Mouse (Mus musculus): Measurements from ENCODE around the gene Trim21. TPM values are rescaled to one million over a fixed set of nuclear protein-coding genes. Genes with fewer than 3 reads are reported as not detected.

Trim21 gene
- polyA plus RNA-seq (2015; fragmentation: Illumina TruSeq; extraction: RNeasy Lipid Tissue Mini Kit (QIAGEN cat#74804); ENCODE audit: insufficient read depth, low read depth, low replicate concordance): 3.7 TPM

DNA sequence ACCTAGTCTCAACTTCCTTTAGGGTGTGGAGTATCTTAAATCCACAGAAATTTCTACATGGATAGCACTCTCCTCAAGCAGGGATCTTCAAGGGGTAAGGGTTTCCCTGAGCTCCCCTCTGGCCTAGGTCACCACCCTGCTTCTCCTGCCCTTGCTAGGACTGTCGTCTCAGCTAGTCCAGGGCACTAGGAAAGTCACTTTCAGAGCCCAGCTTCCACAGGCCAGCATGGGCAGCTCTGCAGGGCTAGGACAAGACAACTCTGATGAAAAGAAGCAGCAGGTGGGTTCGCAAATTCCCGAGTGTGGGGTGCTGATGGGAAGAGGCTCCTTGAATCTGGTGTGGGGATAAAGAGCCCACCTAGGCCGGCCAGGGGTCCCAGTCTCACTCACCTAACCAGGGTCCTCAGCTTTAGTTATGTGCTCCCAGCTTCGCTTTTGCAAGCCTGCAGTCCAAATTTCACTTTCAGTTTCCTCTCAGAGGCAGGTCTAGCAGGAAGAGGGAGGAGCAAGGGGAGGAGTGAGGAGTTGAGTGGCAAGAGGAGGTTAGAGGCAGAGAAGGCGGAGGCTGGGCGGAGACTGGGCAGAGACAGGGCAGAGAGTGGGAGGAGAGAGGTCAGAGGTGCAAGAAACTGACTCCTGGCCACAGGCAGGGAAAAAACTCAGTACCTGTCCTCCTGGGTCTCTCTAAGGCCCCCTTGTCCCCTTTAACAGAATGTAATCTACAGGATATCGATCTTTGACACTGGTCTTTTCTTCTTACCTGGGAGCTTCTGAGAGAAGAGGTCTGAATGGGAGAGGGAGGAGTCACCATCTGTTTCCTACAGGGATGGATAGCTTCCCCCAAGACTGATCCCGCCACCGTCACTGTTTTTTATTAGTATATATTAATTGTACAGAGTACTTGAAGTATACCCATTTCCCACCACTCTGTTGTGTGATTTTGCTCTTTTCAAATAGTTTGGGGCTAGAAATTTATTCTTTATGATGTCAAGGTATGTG lies at the start of gene Trim21:
Gene Trim21, minus strand, starts transcription at position 488 of the 999 bp plus-strand sequence.

DNA sequence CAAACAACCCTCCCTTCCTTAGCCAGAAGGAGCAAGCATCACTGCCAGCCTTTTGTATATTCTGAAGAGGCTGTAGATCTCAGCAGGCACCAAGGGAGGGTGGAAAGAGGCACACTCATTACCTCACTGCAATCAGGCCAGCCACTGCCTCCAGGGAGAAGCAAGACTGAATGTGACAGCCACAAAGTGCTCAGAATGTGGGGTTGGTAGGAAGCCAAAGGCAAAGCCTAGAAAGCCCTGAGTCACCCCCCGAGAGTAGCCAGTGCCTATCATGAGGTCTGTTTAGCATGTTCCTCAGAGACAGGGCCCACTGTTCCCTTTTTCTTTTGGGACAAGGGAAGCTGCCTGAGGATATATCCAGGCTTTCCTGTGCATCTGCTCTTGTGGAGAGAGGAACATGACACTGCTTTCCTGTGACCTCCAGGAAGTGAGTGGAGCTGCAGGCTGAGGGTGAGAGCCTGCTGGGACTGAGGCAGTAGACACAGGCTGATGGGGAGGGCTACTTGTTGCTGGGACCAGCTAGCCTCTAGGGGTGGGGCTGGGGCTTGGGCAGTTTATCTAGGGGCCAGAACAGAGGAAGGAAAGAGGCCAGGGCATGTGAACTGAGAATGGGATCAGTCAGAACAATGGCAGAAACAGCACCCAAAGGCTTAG lies 32.2 kb upstream of the Trim21 start, which contains the start of gene Olfr552:
Gene Olfr552, plus strand, starts transcription at position 393 of the 654 bp plus-strand sequence.

DNA sequence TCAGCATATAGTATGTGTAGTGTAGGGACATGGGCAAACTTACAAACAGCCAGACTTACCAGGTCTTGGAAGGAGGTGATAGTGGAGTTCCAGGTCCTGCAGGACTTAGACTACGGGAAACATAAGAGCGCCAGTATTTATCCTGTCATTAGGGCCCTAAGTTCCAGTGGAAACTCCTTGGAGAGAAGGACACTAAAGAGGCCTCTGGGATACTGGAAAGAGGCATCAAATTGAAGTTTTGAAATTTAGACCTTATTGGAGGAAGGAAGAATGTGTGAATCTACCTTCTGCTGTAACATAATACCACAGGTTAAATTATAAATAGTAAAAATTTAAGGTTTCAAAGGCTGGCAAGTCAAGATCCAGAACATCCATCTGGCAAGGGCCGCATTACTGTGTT lies 26.5 kb upstream of the Trim21 start, which contains the start of gene Olfr551:
Gene Olfr551, minus strand, starts transcription at position 101 of the 400 bp plus-strand sequence.

DNA sequence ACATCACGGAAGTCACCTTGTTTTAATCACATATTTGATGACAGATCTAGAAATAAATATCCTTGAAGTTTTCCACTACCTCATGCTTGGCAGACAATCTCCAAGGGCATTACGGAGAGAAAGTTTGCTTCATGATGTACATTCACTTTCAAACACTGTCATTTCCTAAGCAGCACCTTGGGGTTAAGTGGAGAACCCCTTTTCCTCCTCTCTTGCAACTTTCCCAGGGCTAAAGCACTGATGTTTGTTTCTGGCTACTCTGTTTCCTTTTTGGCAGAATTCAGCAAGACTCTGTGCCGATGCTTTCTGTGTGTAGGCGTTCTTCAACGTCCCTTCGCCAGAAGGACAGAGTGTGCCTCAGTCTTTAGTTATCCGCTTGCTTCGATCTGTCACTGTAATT lies 5.9 kb upstream of the Trim21 start, which contains the start of gene Olfr550:
Gene Olfr550, plus strand, starts transcription at position 301 of the 400 bp plus-strand sequence.

DNA sequence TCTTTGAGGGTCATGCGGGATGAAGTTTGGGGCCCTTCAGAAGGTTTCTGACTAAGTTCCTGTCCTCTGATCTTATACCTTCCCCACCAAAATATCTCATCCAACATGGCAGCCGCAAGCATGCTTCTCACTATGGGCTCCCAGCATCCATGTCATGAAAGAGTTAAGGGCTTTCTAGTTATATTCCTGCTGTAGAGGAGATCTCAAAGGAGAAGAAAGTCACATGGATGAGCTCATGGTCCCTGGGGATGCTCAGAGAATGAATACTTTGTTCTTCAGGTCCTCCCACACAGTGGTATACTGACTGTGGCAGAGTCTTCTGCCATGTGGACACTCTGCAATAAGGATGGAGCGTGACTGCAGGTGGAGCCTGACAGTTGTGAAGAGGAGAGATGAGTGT lies 15.7 kb downstream of the Trim21 start, which contains the start of gene Olfr549:
Gene Olfr549, plus strand, starts transcription at position 301 of the 400 bp plus-strand sequence.

DNA sequence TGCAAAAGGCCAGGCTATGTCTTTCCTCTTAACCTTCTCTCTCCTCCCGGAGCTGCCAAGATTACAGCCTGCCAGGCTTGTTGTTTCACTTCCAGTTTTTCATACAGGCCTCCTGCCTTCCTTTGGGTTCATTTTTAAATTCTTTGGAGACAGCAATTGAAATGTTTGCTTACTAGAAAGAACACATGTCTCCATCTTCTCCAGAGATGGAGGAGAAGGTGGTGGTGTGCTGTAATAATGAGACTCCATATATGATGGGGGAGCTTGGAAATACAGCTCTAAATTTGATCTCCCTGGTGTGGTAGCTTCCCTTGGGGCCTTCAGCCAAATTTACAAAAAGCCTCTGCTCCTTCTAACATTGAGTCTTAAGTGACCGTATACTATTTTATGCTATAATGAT lies 24.7 kb downstream of the Trim21 start, which contains the start of gene Olfr548-ps1:
Gene Olfr548-ps1, plus strand, starts transcription at position 301 of the 400 bp plus-strand sequence.

DNA sequence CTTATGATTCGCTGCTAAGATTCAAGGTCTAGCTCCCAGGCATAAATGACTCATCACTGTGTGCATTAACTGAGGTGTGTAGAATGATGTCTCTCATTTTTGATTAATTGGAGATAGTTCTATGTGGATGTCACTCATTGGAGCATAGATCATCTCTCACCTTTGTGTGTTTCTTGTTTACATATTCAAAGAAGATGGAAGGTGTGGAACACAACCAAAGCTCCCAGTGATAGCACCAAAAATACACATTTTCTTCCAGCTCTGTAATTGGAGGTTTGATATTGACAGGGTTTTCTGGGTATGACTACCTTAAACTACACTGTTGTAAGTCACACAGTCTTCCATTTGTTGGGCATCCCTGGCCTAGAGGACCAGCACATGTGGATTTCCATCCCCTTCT lies 30.8 kb downstream of the Trim21 start, which contains the start of gene Olfr547:
Gene Olfr547, plus strand, starts transcription at position 301 of the 400 bp plus-strand sequence.

Other genes with a start within 250 kb of the Trim21 start
- 4.1 TPM for gene Rrm1, start 123.8 kb downstream of the Trim21 start, polyA plus RNA-seq (2015; fragmentation: Illumina TruSeq; extraction: RNeasy Lipid Tissue Mini Kit (QIAGEN cat#74804); ENCODE audit: insufficient read depth, low read depth, low replicate concordance)
- gene Olfr543, start 83.8 kb downstream of the Trim21 start, polyA plus RNA-seq (2015; fragmentation: Illumina TruSeq; extraction: RNeasy Lipid Tissue Mini Kit (QIAGEN cat#74804); ENCODE audit: insufficient read depth, low read depth, low replicate concordance): not detected
- not detected for gene Olfr544, start 77.2 kb downstream of the Trim21 start, polyA plus RNA-seq (2015; fragmentation: Illumina TruSeq; extraction: RNeasy Lipid Tissue Mini Kit (QIAGEN cat#74804); ENCODE audit: insufficient read depth, low read depth, low replicate concordance)
- gene Olfr545, start 65.9 kb downstream of the Trim21 start, polyA plus RNA-seq (2015; fragmentation: Illumina TruSeq; extraction: RNeasy Lipid Tissue Mini Kit (QIAGEN cat#74804); ENCODE audit: insufficient read depth, low read depth, low replicate concordance): not detected
- not detected for gene Olfr547, start 30.7 kb downstream of the Trim21 start, polyA plus RNA-seq (2015; fragmentation: Illumina TruSeq; extraction: RNeasy Lipid Tissue Mini Kit (QIAGEN cat#74804); ENCODE audit: insufficient read depth, low read depth, low replicate concordance)
- not detected for gene Olfr548-ps1, start 24.6 kb downstream of the Trim21 start, polyA plus RNA-seq (2015; fragmentation: Illumina TruSeq; extraction: RNeasy Lipid Tissue Mini Kit (QIAGEN cat#74804); ENCODE audit: insufficient read depth, low read depth, low replicate concordance)
- gene Olfr549, start 15.6 kb downstream of the Trim21 start, polyA plus RNA-seq (2015; fragmentation: Illumina TruSeq; extraction: RNeasy Lipid Tissue Mini Kit (QIAGEN cat#74804); ENCODE audit: insufficient read depth, low read depth, low replicate concordance): not detected
- not detected for gene Olfr550, start 6.0 kb upstream of the Trim21 start, polyA plus RNA-seq (2015; fragmentation: Illumina TruSeq; extraction: RNeasy Lipid Tissue Mini Kit (QIAGEN cat#74804); ENCODE audit: insufficient read depth, low read depth, low replicate concordance)
- gene Olfr551, start 26.4 kb upstream of the Trim21 start, polyA plus RNA-seq (2015; fragmentation: Illumina TruSeq; extraction: RNeasy Lipid Tissue Mini Kit (QIAGEN cat#74804); ENCODE audit: insufficient read depth, low read depth, low replicate concordance): not detected
- gene Olfr552, start 32.3 kb upstream of the Trim21 start, polyA plus RNA-seq (2015; fragmentation: Illumina TruSeq; extraction: RNeasy Lipid Tissue Mini Kit (QIAGEN cat#74804); ENCODE audit: insufficient read depth, low read depth, low replicate concordance): not detected
- gene Olfr553, start 52.7 kb upstream of the Trim21 start, polyA plus RNA-seq (2015; fragmentation: Illumina TruSeq; extraction: RNeasy Lipid Tissue Mini Kit (QIAGEN cat#74804); ENCODE audit: insufficient read depth, low read depth, low replicate concordance): not detected
- gene Olfr554, start 72.9 kb upstream of the Trim21 start, polyA plus RNA-seq (2015; fragmentation: Illumina TruSeq; extraction: RNeasy Lipid Tissue Mini Kit (QIAGEN cat#74804); ENCODE audit: insufficient read depth, low read depth, low replicate concordance): not detected
- not detected for gene Olfr555, start 93.3 kb upstream of the Trim21 start, polyA plus RNA-seq (2015; fragmentation: Illumina TruSeq; extraction: RNeasy Lipid Tissue Mini Kit (QIAGEN cat#74804); ENCODE audit: insufficient read depth, low read depth, low replicate concordance)
- gene Olfr556, start 99.4 kb upstream of the Trim21 start, polyA plus RNA-seq (2015; fragmentation: Illumina TruSeq; extraction: RNeasy Lipid Tissue Mini Kit (QIAGEN cat#74804); ENCODE audit: insufficient read depth, low read depth, low replicate concordance): not detected
- gene Trim68, start 121.8 kb upstream of the Trim21 start, polyA plus RNA-seq (2015; fragmentation: Illumina TruSeq; extraction: RNeasy Lipid Tissue Mini Kit (QIAGEN cat#74804); ENCODE audit: insufficient read depth, low read depth, low replicate concordance): 4.4 TPM
- gene Olfr557, start 130.4 kb upstream of the Trim21 start, polyA plus RNA-seq (2015; fragmentation: Illumina TruSeq; extraction: RNeasy Lipid Tissue Mini Kit (QIAGEN cat#74804); ENCODE audit: insufficient read depth, low read depth, low replicate concordance): not detected
- 0.44 TPM for gene Olfr558, start 136.7 kb upstream of the Trim21 start, polyA plus RNA-seq (2015; fragmentation: Illumina TruSeq; extraction: RNeasy Lipid Tissue Mini Kit (QIAGEN cat#74804); ENCODE audit: insufficient read depth, low read depth, low replicate concordance)
- gene Olfr33, start 153.6 kb upstream of the Trim21 start, polyA plus RNA-seq (2015; fragmentation: Illumina TruSeq; extraction: RNeasy Lipid Tissue Mini Kit (QIAGEN cat#74804); ENCODE audit: insufficient read depth, low read depth, low replicate concordance): not detected
- not detected for gene Olfr559, start 162.0 kb upstream of the Trim21 start, polyA plus RNA-seq (2015; fragmentation: Illumina TruSeq; extraction: RNeasy Lipid Tissue Mini Kit (QIAGEN cat#74804); ENCODE audit: insufficient read depth, low read depth, low replicate concordance)
- not detected for gene Olfr560, start 193.9 kb upstream of the Trim21 start, polyA plus RNA-seq (2015; fragmentation: Illumina TruSeq; extraction: RNeasy Lipid Tissue Mini Kit (QIAGEN cat#74804); ENCODE audit: insufficient read depth, low read depth, low replicate concordance)
- 2.1 TPM for gene Olfr78, start 194.0 kb upstream of the Trim21 start, polyA plus RNA-seq (2015; fragmentation: Illumina TruSeq; extraction: RNeasy Lipid Tissue Mini Kit (QIAGEN cat#74804); ENCODE audit: insufficient read depth, low read depth, low replicate concordance)
- not detected for gene Olfr561, start 205.7 kb upstream of the Trim21 start, polyA plus RNA-seq (2015; fragmentation: Illumina TruSeq; extraction: RNeasy Lipid Tissue Mini Kit (QIAGEN cat#74804); ENCODE audit: insufficient read depth, low read depth, low replicate concordance)
- not detected for gene Olfr564, start 238.0 kb upstream of the Trim21 start, polyA plus RNA-seq (2015; fragmentation: Illumina TruSeq; extraction: RNeasy Lipid Tissue Mini Kit (QIAGEN cat#74804); ENCODE audit: insufficient read depth, low read depth, low replicate concordance)

All from pancreas, adult 10 weeks (tissue).